Mouse (Mus musculus): ENCODE results near the gene Gm3139. TPM values are rescaled to one million over a fixed set of nuclear protein-coding genes. Genes with fewer than 3 reads are reported as not detected.
"Not testable (repeated sequence)": the region's sequence is repeated elsewhere in the genome, so short reads cannot be mapped to it uniquely, and the experiment has no call there.

The Gm3139 gene
- polyA plus RNA-seq (2016; fragmentation: Nextera tagmentation; extraction: Ambion mirVana) = not detected in 2 replicates

DNA sequence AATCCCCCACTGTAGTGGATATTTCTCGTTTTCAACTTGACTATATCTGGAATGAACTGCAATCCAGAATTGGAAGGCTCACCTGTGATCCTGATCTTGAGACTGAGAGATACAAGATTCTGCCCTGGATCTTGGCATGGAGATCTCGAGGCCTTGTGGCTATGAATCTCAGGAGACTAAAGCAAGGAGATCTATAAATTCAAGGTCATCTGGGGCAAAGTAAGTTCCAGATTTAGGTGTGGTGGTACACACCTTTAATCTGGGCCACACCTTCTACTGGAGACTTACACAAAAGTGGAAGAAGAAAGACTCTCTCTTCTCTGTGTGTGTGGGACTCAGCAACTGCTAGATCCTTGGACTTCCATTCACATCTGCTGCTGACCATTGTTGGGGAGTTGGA, at the start of gene Gm3139:
Gene Gm3139, plus strand, starts transcription at position 301 of the 400 bp plus-strand sequence.
- WGBS = no CpG with 5 or more reads among the region's 2 CpGs
- H3K9me3 ChIP-seq (replicated peaks); H3K27me3 ChIP-seq (ENCODE audit: low read depth, poor library complexity, severe bottlenecking); H3K4me1 ChIP-seq; DNase-seq (ENCODE audit: low spot score); H3K36me3 ChIP-seq; H3K4me3 ChIP-seq; H3K27ac ChIP-seq: not testable (repeated sequence)

Other genes starting within 250 kb of the Gm3139 start
- 0.09 TPM in 1 of 2 replicates, not detected in the other for gene A430089I19Rik, start 219.5 kb upstream of the Gm3139 start, polyA plus RNA-seq (2016; fragmentation: Nextera tagmentation; extraction: Ambion mirVana)
- not detected in 2 replicates for gene Gm6502, start 211.9 kb upstream of the Gm3139 start, polyA plus RNA-seq (2016; fragmentation: Nextera tagmentation; extraction: Ambion mirVana)
- gene AA792892, start 186.5 kb upstream of the Gm3139 start, polyA plus RNA-seq (2016; fragmentation: Nextera tagmentation; extraction: Ambion mirVana) = not detected in 2 replicates
- not detected in 2 replicates for gene Gm7682, start 80.5 kb upstream of the Gm3139 start, polyA plus RNA-seq (2016; fragmentation: Nextera tagmentation; extraction: Ambion mirVana)
- 0.09 TPM in 1 of 2 replicates, not detected in the other for gene Gm3147, start 90.1 kb downstream of the Gm3139 start, polyA plus RNA-seq (2016; fragmentation: Nextera tagmentation; extraction: Ambion mirVana)
- gene Gm6509, start 97.7 kb downstream of the Gm3139 start, polyA plus RNA-seq (2016; fragmentation: Nextera tagmentation; extraction: Ambion mirVana) = not detected in 2 replicates
- gene Gm6205, start 122.1 kb downstream of the Gm3139 start, polyA plus RNA-seq (2016; fragmentation: Nextera tagmentation; extraction: Ambion mirVana) = not detected in 2 replicates